Mouse (Mus musculus) liver, postnatal 0 days (tissue): ENCODE results near the gene Exoc3.

Experiments
- CTCF ChIP-seq: sonication (generic); IDR thresholded peaks from 2 replicates; pipeline ENCODE4 v1.5.1; 2016; ENCODE audit warnings: antibody characterized with exemption, low read depth
- EP300 ChIP-seq: IDR thresholded peaks from 2 replicates; pipeline ENCODE4 v1.6.1; 2016; ENCODE audit warnings: antibody characterized with exemption, low read depth, mild to moderate bottlenecking

DNA sequence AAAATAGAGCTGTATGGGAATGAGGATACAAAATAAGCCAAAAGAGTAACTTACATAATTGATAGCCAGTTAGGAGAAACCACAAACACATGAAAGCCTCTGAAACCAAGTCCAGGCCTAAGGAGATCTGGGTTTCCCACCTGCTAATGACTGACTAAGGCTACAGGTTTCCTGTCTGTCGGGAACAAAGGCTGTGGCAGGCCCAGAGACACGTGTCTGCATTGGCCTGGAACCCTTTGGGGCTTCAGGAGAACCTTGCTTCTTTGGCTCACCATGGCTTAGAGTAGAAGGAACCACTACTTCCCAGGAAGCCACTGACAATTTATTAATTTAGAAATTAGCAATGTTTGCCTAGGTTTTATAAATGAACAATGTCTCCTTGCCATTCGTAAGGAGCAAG is 65.2 kb downstream of the Exoc3 start:
- TF ChIP-seq CTCF (no peak), EP300 (no peak)
